In the genomic region with DNA sequence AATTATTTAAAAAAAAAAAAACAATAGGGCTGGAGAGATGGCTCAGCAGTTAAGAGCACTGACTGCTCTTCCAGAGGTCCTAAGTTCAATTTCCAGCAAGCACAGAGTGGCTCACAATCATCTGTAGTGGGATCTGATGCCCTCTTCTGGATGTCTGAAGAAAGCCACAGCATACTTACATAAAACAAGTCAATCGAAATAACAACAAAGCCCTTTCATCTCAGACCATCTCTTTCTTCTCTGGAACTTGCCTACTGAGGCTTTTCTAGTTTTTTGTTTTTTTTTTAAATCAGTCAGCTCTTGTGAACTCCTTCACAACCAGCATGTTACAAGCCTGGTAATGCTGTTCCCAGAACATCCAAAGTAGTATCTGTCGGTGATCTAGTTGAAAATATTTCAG, we compare ENCODE assay signal across 8 mouse cellular contexts. TPM values are rescaled to one million over a fixed set of nuclear protein-coding genes. Genes with fewer than 3 reads are reported as not detected.
A peak's percentile ranks its signal among the peaks of the same experiment; 100 is the strongest.
DNase-seq lines count a peak whose midpoint lies in the region; ATAC-seq lines count a peak whose summit lies in the region.

No protein-coding gene starts in this region.

- peak; percentile 56 for ATAC-seq in CD4-positive, CD25-positive, alpha-beta regulatory T cell, adult 4 months
- no peak for ATAC-seq in embryonic facial prominence, embryonic 12.5 days (ENCODE audit: insufficient number of reproducible peaks, insufficient read depth, low FRiP score, low TSS enrichment)
- ATAC-seq in hindbrain, embryonic 15.5 days (ENCODE audit: low FRiP score, low read depth): no peak
- ATAC-seq in liver, embryonic 15.5 days (ENCODE audit: insufficient read depth): no peak

- peak overlapping the region; percentile 90 for H3K4me2 ChIP-seq in embryonic facial prominence, embryonic 12.5 days (replicated peaks)
- H3K4me2 ChIP-seq in hindbrain, embryonic 15.5 days: peak overlapping the region; percentile 91
- peak overlapping the region; percentile 80 for H3K4me2 ChIP-seq in liver, embryonic 15.5 days

- no peaks in the 10 kb centered on the region for H3K9me3 ChIP-seq in embryonic facial prominence, embryonic 12.5 days
- no peaks in the 10 kb centered on the region for H3K9me3 ChIP-seq in hindbrain, embryonic 15.5 days
- H3K9me3 ChIP-seq in liver, embryonic 15.5 days (replicated peaks): no peaks in the 10 kb centered on the region

- H3K27me3 ChIP-seq in embryonic facial prominence, embryonic 12.5 days: no peaks in the 10 kb centered on the region
- no peaks in the 10 kb centered on the region for H3K27me3 ChIP-seq in hindbrain, embryonic 15.5 days
- no peaks in the 10 kb centered on the region for H3K27me3 ChIP-seq in liver, embryonic 15.5 days

- DNase-seq in adrenal gland, adult 2 months: peak; percentile 57
- DNase-seq in adrenal gland, adult 18-20 months (ENCODE audit: low spot score in 2 of 2): no peak
- peak; percentile 78 for DNase-seq in retina, embryonic 14.5 days (ENCODE audit: low spot score)
- DNase-seq in layer of hippocampus, postnatal 10 days (ENCODE audit: low spot score in 2 of 2): no peak

- peaks cover 9% of the 10 kb centered on the region for H3K4me1 ChIP-seq in embryonic facial prominence, embryonic 12.5 days
- peaks cover 25% of the 10 kb centered on the region for H3K4me1 ChIP-seq in hindbrain, embryonic 15.5 days (replicated peaks)
- H3K4me1 ChIP-seq in liver, embryonic 15.5 days (replicated peaks): peaks cover 46% of the 10 kb centered on the region

- H3K4me3 ChIP-seq in embryonic facial prominence, embryonic 12.5 days: peak overlapping the region; percentile 91
- peak overlapping the region; percentile 76 for H3K4me3 ChIP-seq in hindbrain, embryonic 15.5 days
- H3K4me3 ChIP-seq in liver, embryonic 15.5 days (replicated peaks): peak overlapping the region; percentile 91

- peaks cover 7% of the 10 kb centered on the region for H3K36me3 ChIP-seq in embryonic facial prominence, embryonic 12.5 days
- H3K36me3 ChIP-seq in hindbrain, embryonic 15.5 days: peaks cover 3% of the 10 kb centered on the region
- H3K36me3 ChIP-seq in liver, embryonic 15.5 days (replicated peaks): peaks cover 12% of the 10 kb centered on the region

- H3K9ac ChIP-seq in embryonic facial prominence, embryonic 12.5 days: peak overlapping the region; percentile 95
- H3K9ac ChIP-seq in hindbrain, embryonic 15.5 days: peak overlapping the region; percentile 88
- H3K9ac ChIP-seq in liver, embryonic 15.5 days: peak overlapping the region; percentile 88

- 11% methylated on average over 2 of the region's 2 CpGs for WGBS in embryonic facial prominence, embryonic 12.5 days
- WGBS in hindbrain, embryonic 15.5 days: 14% methylated on average over 2 of the region's 2 CpGs
- WGBS in liver, embryonic 15.5 days (ENCODE audit: insufficient replicate concordance): 16% methylated on average over 2 of the region's 2 CpGs

- peak overlapping the region; percentile 99 for H3K27ac ChIP-seq in embryonic facial prominence, embryonic 12.5 days
- H3K27ac ChIP-seq in hindbrain, embryonic 15.5 days (replicated peaks): peak overlapping the region; percentile 98; the same call in 1 of the 2 replicates
- peak overlapping the region; percentile 98 for H3K27ac ChIP-seq in liver, embryonic 15.5 days (replicated peaks)

RNA-seq across cellular contexts. Expression of a gene that starts 1.0 kb away (rescaled TPM):
- 10 to 100 TPM; 32.9 to 45.8 TPM for total RNA-seq in adrenal gland, adult 2 months (2021)
- 82.4 and 84.8 TPM in 2 replicates for polyA plus RNA-seq in adrenal gland, adult 2 months (2012; rRNA removed)
- 10 to 100 TPM; 31.9 to 34.5 TPM for total RNA-seq in adrenal gland, adult 18-20 months (2021)
- 10 to 100 TPM; 51.4 to 54.8 TPM for polyA plus RNA-seq in CD4-positive, CD25-positive, alpha-beta regulatory T cell, adult 4 months (2017; shearing (Covaris generic))
- polyA plus RNA-seq in embryonic facial prominence, embryonic 12.5 days (2016; fragmentation: Nextera tagmentation; extraction: Ambion mirVana): 212 and 230 TPM in 2 replicates
- 109 and 113 TPM in 2 replicates for polyA plus RNA-seq in hindbrain, embryonic 15.5 days (2015; fragmentation: Nextera tagmentation; extraction: Ambion mirVana)
- 120 and 123 TPM in 2 replicates for polyA plus RNA-seq in liver, embryonic 15.5 days (2015; fragmentation: Nextera tagmentation; extraction: Ambion mirVana)
- total RNA-seq in layer of hippocampus, postnatal 10 days (2021): 10 to 100 TPM; 24.2 to 25.9 TPM

RNA-seq across cellular contexts. Expression of a gene that starts 8.2 kb away (rescaled TPM):
- under 1 TPM; 0.28 to 0.29 TPM for total RNA-seq in adrenal gland, adult 2 months (2021)
- polyA plus RNA-seq in adrenal gland, adult 2 months (2012; rRNA removed): 0.11 and 0.17 TPM in 2 replicates
- total RNA-seq in adrenal gland, adult 18-20 months (2021): under 1 TPM; 0.30 to 0.58 TPM
- 1 to 10 TPM in 1 of 2 experiments, under 1 TPM in 1; 0.17 to 1.3 TPM for polyA plus RNA-seq in CD4-positive, CD25-positive, alpha-beta regulatory T cell, adult 4 months (2017; shearing (Covaris generic))
- 0.84 and 0.99 TPM in 2 replicates for polyA plus RNA-seq in embryonic facial prominence, embryonic 12.5 days (2016; fragmentation: Nextera tagmentation; extraction: Ambion mirVana)
- polyA plus RNA-seq in hindbrain, embryonic 15.5 days (2015; fragmentation: Nextera tagmentation; extraction: Ambion mirVana): 1.3 and 1.8 TPM in 2 replicates
- 0.25 and 0.31 TPM in 2 replicates for polyA plus RNA-seq in liver, embryonic 15.5 days (2015; fragmentation: Nextera tagmentation; extraction: Ambion mirVana)
- total RNA-seq in layer of hippocampus, postnatal 10 days (2021): under 1 TPM; 0.30 to 0.38 TPM

RNA-seq across cellular contexts. Expression of a gene that starts 8.7 kb away (rescaled TPM):
- total RNA-seq in adrenal gland, adult 2 months (2021): 100 to 1,000 TPM in 1 of 2 experiments, 10 to 100 TPM in 1; 16.3 to 253 TPM
- 37.1 and 55.2 TPM in 2 replicates for polyA plus RNA-seq in adrenal gland, adult 2 months (2012; rRNA removed)
- total RNA-seq in adrenal gland, adult 18-20 months (2021): 100 to 1,000 TPM; 195 to 256 TPM
- polyA plus RNA-seq in CD4-positive, CD25-positive, alpha-beta regulatory T cell, adult 4 months (2017; shearing (Covaris generic)): 1 to 10 TPM in 1 of 2 experiments, not detected in 1; 1.1 TPM
- 4.2 and 4.9 TPM in 2 replicates for polyA plus RNA-seq in embryonic facial prominence, embryonic 12.5 days (2016; fragmentation: Nextera tagmentation; extraction: Ambion mirVana)
- polyA plus RNA-seq in hindbrain, embryonic 15.5 days (2015; fragmentation: Nextera tagmentation; extraction: Ambion mirVana): 12.0 and 13.1 TPM in 2 replicates
- polyA plus RNA-seq in liver, embryonic 15.5 days (2015; fragmentation: Nextera tagmentation; extraction: Ambion mirVana): 0.96 and 1.6 TPM in 2 replicates
- total RNA-seq in layer of hippocampus, postnatal 10 days (2021): 1 to 10 TPM; 6.8 to 8.7 TPM

RNA-seq across cellular contexts. Expression of a gene that starts 10.9 kb away (rescaled TPM):
- under 1 TPM in 1 of 2 experiments, not detected in 1; 0.58 TPM for total RNA-seq in adrenal gland, adult 2 months (2021)
- polyA plus RNA-seq in adrenal gland, adult 2 months (2012; rRNA removed): 1.1 and 1.2 TPM in 2 replicates
- total RNA-seq in adrenal gland, adult 18-20 months (2021): under 1 TPM in 1 of 2 experiments, not detected in 1; 0.60 TPM
- 1 to 10 TPM in 1 of 2 experiments, not detected in 1; 3.1 TPM for polyA plus RNA-seq in CD4-positive, CD25-positive, alpha-beta regulatory T cell, adult 4 months (2017; shearing (Covaris generic))
- not detected in 2 replicates for polyA plus RNA-seq in embryonic facial prominence, embryonic 12.5 days (2016; fragmentation: Nextera tagmentation; extraction: Ambion mirVana)
- polyA plus RNA-seq in hindbrain, embryonic 15.5 days (2015; fragmentation: Nextera tagmentation; extraction: Ambion mirVana): 1.0 TPM in 1 of 2 replicates, not detected in the other
- polyA plus RNA-seq in liver, embryonic 15.5 days (2015; fragmentation: Nextera tagmentation; extraction: Ambion mirVana): 0.32 TPM in 1 of 2 replicates, not detected in the other
- not detected for total RNA-seq in layer of hippocampus, postnatal 10 days (2021)

RNA-seq across cellular contexts. Expression of a gene that starts 20.1 kb away (rescaled TPM):
- 10 to 100 TPM; 57.9 to 60.2 TPM for total RNA-seq in adrenal gland, adult 2 months (2021)
- 178 and 214 TPM in 2 replicates for polyA plus RNA-seq in adrenal gland, adult 2 months (2012; rRNA removed)
- 10 to 100 TPM; 49.8 to 64.8 TPM for total RNA-seq in adrenal gland, adult 18-20 months (2021)
- polyA plus RNA-seq in CD4-positive, CD25-positive, alpha-beta regulatory T cell, adult 4 months (2017; shearing (Covaris generic)): 10 to 100 TPM; 28.4 to 31.6 TPM
- 150 and 160 TPM in 2 replicates for polyA plus RNA-seq in embryonic facial prominence, embryonic 12.5 days (2016; fragmentation: Nextera tagmentation; extraction: Ambion mirVana)
- 60.4 and 68.7 TPM in 2 replicates for polyA plus RNA-seq in hindbrain, embryonic 15.5 days (2015; fragmentation: Nextera tagmentation; extraction: Ambion mirVana)
- 99.0 and 133 TPM in 2 replicates for polyA plus RNA-seq in liver, embryonic 15.5 days (2015; fragmentation: Nextera tagmentation; extraction: Ambion mirVana)
- total RNA-seq in layer of hippocampus, postnatal 10 days (2021): 10 to 100 TPM; 56.3 to 62.1 TPM

Comparison
In these comparisons a context has a peak if more than half of its experiments do, and no peak if none do; other contexts are left out.
1. DNase-seq: peak in adrenal gland, adult 2 months (single experiment) and retina, embryonic 14.5 days (single experiment); none in adrenal gland, adult 18-20 months (0 of 2) and layer of hippocampus, postnatal 10 days (0 of 2).
2. Peak in every context shown above with its lines, with median percentiles within 50 percentile points of each other: H3K27ac ChIP-seq, H3K4me2 ChIP-seq, H3K4me3 ChIP-seq and H3K9ac ChIP-seq.